Mouse (Mus musculus): ENCODE data around the gene Fgd5.
A peak's percentile ranks its signal among the peaks of the same experiment; 100 is the strongest.

The Fgd5 gene

DNA sequence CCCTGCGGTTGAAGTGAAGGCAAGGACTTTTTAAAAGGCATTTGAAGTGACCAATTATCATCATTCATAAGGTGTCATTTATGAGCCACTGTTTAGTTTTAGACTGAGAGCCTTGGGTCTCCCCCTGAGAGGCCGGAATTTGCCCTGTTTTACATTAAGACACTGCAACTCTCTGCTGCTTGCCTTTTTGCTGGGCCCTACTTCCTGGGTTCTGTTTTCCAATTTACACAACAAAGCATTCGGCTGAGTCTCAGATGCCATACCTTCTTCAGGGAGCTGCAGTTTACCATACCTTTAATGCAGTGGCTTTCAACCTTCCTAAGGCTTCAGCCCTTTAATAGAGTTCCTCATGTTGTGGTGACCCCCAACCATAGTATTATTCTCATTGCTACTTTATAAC is 26.1 kb downstream of the Fgd5 start:
- DNase-seq (ENCODE audit: low spot score in 2 of 2), result no peak

DNA sequence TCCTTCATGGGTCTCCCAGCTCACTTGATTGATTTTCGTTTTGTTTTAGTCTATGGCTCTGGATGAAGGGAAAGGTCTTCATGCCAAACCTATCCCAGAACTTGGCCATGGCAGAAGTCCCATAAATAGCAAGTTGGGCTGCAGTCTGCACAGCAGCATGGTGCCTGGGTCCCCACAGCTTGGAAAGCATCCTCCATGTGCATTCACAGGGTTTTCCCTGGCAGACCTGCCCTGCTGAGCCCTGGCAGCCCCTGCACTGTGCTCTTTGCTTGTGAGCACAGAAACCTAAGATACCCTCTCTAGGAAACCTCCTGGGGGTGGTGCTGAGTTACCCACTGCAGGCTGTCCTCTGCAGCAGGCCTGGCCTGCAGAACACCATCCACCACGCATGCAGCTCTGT is 32.2 kb downstream of the Fgd5 start:
- no peak for DNase-seq (ENCODE audit: low spot score in 2 of 2)

- no peak for DNase-seq (ENCODE audit: low spot score in 2 of 2)
Observed at GRCm38 (mm10) chr6:92012413-92012812, 33.7 kb downstream of the Fgd5 start.

GRCm38 (mm10) chr6:92013035-92013434 is 34.4 kb downstream of the Fgd5 start:
- DNase-seq (ENCODE audit: low spot score in 2 of 2), result no peak

- DNase-seq (ENCODE audit: low spot score in 2 of 2), result no peak
Observed at GRCm38 (mm10) chr6:92013620-92014019, 34.9 kb downstream of the Fgd5 start.

GRCm38 (mm10) chr6:92014936-92015335 is 36.3 kb downstream of the Fgd5 start:
- peak; percentile 82 to 91 for DNase-seq (ENCODE audit: low spot score in 2 of 2)

- DNase-seq (ENCODE audit: low spot score in 2 of 2), result no peak
Observed at GRCm38 (mm10) chr6:92015848-92016247, 37.2 kb downstream of the Fgd5 start.

DNA sequence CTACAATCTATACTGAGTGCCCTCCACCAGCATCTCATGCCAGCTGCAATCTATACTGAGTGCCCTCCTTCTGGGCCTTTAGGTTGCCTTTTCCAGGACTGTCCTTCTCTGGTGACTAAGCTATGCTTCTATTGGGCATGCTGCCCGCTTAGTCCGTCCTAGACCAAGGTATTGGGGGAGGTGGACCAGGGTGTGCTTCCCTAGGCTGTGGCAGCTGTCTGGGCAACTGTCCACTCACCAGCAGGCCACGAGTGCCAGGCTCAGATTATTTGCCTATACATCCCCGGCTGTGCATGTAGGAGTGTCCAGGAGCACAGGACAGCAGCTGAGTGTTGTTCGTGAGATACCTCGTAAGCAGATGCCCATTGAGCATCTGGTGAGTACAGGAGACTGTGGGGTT is 38.1 kb downstream of the Fgd5 start:
- DNase-seq (ENCODE audit: low spot score in 2 of 2), result no peak

DNA sequence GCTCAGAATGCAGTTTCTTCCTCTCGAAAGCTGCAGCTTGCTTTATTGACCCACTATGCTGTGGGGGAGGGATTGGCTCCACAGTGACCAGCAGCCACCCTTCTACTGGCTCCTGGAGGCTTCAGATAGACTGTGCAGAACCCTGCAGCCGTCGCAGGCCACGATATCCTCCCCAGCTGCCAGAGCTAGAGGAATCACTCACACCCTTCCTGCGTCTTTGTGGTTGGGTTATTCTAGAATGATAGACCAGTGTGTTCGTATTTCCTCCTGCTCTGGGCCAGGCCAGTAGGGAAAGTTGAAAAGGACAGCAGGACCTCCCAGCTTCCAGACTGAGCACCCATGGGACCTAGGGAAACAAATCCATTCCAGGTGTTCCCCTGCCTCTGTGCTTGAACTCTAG is 39.7 kb downstream of the Fgd5 start:
- DNase-seq (ENCODE audit: low spot score in 2 of 2), result peak; percentile 61 to 83

- peak; percentile 57 to 70 for DNase-seq (ENCODE audit: low spot score in 2 of 2)
Observed at GRCm38 (mm10) chr6:92021061-92021460, 42.4 kb downstream of the Fgd5 start.

DNA sequence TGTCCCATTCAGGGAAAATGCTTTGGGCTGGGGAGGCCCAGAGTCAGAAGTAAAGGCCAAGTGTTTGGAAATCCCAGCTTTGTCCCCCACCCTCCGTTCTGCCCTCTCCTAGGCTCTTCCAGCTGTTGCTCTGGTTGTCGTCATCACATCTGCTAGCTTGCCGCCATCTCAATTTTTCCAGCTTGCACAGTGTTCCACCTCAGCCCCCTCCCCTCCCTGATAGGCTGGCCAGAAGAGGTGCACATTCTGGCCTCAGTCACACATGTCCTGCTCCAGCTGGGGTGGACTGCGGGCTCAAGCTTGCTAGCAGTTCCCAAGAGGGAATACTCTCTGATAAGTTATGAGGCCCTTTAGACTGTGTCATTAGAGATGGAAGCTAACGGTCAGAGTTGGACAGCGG is 42.8 kb downstream of the Fgd5 start:
- peak; percentile 81 to 82 for DNase-seq (ENCODE audit: low spot score in 2 of 2)

DNA sequence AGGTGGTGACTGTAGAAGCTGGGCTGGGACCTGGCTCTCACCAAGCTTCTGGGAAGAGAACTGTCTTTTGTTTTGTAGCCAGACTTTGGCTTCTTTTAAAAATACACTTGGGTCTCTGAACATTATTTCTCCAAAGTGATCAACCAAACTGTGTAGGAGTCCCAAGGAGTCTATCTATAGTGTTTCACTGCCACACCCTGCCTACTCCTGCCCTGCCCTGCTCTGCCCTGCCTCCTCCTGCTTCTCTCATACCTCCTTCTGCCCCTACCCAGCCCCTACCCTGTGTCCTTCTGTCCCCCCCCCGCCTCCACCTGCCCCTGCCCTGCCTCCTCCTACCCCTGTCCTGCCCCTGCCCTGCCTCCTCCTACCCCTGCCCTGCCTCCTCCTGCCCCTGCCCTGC is 46.6 kb downstream of the Fgd5 start:
- DNase-seq (ENCODE audit: low spot score in 2 of 2), result no peak

DNA sequence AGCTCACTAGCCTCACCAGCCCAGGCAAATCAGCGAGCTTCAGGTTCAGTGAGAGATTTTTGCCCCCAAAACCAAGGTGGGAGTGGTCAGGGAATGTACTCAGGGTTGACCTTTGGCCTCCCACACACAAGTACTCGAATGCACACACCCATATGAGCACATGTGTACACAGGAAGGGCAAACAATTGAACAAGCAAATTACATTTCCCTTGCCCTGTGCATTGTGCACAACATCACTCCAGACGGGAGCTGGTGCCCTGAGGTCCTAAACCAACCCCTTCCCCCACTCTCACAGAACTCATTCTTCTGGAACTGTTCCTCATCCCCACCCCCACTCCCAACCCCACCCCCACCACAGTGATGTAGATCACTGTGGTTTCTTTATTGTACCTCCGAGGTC is 48.7 kb downstream of the Fgd5 start:
- DNase-seq (ENCODE audit: low spot score in 2 of 2), result no peak

DNA sequence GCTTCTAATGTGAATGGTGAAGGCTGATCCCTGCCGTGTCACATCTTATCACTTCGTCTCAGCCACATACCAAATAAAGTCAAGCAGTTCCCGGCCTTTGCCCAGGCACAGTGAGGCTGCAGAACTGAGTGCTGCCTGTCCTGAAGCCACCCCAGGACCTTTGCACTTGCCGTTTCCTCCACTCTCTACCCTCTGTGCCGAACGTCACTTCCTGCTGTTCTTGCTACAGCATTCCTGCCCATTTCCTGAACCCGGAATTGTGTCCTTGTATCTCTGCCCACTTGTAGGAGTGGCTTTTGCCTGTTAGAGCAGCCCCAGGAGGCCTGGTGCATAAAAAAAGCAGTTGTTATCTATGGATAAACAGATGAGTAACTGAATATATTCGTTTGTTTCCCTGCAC is 52.0 kb downstream of the Fgd5 start:
- DNase-seq (ENCODE audit: low spot score in 2 of 2), result no peak

DNA sequence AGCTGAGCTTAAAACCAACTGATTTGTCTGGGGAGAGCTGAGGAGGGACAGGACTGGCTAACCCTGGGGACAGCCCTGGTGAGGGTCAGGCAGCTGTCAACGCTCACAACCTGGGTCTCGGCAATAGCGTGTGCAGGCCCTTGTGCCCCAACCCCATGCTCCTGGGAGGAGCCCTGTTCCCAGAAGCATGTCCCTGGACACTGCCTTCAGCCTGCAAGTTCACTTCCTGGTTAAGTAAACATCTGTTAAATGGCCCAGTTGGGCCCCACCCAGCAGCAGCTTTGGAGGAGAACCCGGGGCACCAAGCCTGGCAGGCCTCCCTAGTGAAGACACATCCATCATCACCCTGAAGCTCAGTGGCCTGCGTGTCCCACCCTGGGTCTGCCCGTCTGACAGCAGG is 56.0 kb downstream of the Fgd5 start:
- DNase-seq (ENCODE audit: low spot score in 2 of 2), result peak; percentile 70 to 81

GRCm38 (mm10) chr6:92036372-92036771 is 57.7 kb downstream of the Fgd5 start:
- peak; percentile 50 to 58 for DNase-seq (ENCODE audit: low spot score in 2 of 2)

- DNase-seq (ENCODE audit: low spot score in 2 of 2), result no peak
Observed at GRCm38 (mm10) chr6:92038158-92038557, 59.5 kb downstream of the Fgd5 start.

- peak; percentile 57 to 61 for DNase-seq (ENCODE audit: low spot score in 2 of 2)
Observed at GRCm38 (mm10) chr6:92041271-92041670, 62.6 kb downstream of the Fgd5 start.

GRCm38 (mm10) chr6:92042055-92042454 is 63.4 kb downstream of the Fgd5 start:
- DNase-seq (ENCODE audit: low spot score in 2 of 2), result peak in 1 of 2 experiments; percentile 41

- DNase-seq (ENCODE audit: low spot score in 2 of 2), result no peak
Observed at GRCm38 (mm10) chr6:92042850-92043249, 64.2 kb downstream of the Fgd5 start.

DNA sequence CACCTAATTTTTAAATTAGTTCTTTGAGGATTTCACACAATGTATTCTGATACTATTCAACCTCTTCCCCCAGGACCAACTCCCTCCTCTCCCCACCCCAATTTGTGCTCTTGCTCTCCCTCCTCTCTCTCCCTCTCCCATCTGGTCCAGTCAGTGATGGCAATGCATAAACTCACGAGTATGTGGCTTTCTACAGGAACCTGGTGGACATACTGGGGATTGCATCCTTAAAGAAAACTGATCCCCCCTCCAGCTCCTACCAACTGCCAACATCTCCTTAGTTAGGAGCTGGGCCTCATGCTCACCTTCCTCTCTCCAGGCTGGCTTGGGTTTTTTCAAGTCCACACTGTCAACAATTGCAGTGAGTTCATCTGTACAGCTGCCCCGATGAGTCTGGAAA is 79.1 kb downstream of the Fgd5 start:
- no peak for DNase-seq (ENCODE audit: low spot score in 2 of 2)

DNA sequence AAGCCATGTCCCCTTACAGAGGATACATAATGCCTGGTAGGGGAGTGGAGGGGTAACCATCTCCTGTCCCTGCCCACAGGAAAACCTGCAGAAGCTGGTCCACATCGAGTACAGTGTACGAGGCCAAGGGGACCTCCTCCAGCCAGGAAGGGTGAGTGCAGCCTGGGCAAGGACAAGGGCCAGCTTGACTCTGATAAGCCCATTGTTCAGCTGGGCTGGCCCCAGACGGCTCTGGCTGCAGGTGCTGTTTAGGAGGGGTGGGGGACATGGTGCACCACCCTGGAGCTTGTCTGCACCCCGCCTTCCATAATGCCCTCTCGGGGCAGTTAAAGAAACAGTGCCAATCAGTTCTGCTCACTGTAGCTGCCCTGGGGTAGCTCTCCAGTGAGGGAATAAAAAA is 83.0 kb downstream of the Fgd5 start:
- peak in 1 of 2 experiments; percentile 51 for DNase-seq (ENCODE audit: low spot score in 2 of 2)

GRCm38 (mm10) chr6:92063452-92063851 is 84.8 kb downstream of the Fgd5 start:
- peak; percentile 21 to 38 for DNase-seq (ENCODE audit: low spot score in 2 of 2)

- DNase-seq (ENCODE audit: low spot score in 2 of 2), result no peak
Observed at GRCm38 (mm10) chr6:92064101-92064500, 85.4 kb downstream of the Fgd5 start.

Data from heart, adult 9 months (tissue).